Mouse (Mus musculus) heart, adult 18-20 months (tissue): ENCODE results near the gene Ackr4. TPM values are rescaled to one million over a fixed set of nuclear protein-coding genes. Genes with fewer than 3 reads are reported as not detected.

Experiments
- DNase-seq, 2 experiments: peaks; one replicate each; pipeline ENCODE4 v3.0.0; 2021 to 2022; ENCODE audit warnings: mixed read lengths in 1 of 2
- long read RNA-seq, 2 experiments: library from polyadenylated mRNA; stranded (forward); transcript quantifications; one replicate each; pipeline ENCODE4 v2.0.0; 2021
- total RNA-seq, 2 experiments: library from RNA; stranded (reverse); gene quantifications; 2 replicates each; pipeline ENCODE4 v1.2.3; 2021

The Ackr4 gene
- total RNA-seq, result 1 to 10 TPM; 1.8 to 1.9 TPM
- long read RNA-seq, experiment 1, partial matches to known transcripts, result 0 of 1 reads
- long read RNA-seq, experiment 1, other reads (novel, unspliced or antisense), result 0 of 1 reads
- long read RNA-seq, experiment 2, result 0 reads

DNA sequence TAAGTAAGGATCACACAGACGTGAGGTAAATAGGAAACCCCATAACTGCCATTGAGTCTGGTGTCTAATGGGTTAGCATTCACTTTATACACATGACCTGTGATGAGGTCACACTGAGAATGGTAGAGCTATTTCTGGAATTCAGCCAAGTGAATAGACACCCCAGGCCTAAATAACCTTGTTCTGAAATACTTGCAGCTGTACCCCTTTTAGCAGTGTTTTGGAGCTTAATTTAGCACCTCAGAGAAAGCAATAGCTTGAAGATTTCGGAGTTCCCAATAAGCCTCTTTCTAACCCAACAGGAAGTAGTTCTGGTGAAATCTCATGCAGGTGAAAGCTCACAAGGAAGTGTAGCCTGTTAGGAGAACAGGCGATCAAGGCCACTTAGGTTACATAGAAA is at the start of gene Ackr4:
Gene Ackr4 (minus strand): TSS at position 101 of the 400 bp plus-strand sequence.
- DNase-seq, result no peak

DNA sequence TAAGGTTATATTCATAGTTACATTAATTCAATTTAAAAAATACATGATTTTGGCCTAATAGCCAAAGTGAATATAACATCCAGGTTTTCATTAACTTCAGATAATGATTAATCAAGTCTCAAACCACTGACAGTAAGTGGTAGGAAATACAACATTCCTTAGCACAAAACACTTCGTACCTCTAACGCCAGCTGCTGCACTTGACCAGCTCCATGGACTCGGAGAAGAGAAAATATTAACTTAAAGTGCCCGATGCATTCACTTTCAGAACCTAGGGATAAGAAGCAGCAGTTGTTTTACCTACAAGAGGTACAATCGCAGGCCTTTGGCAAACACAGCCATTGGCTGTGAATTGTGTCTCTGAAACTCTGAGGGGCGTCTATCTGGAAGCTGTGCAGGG is 45.6 kb upstream of the Ackr4 start:
- no peak for DNase-seq

DNA sequence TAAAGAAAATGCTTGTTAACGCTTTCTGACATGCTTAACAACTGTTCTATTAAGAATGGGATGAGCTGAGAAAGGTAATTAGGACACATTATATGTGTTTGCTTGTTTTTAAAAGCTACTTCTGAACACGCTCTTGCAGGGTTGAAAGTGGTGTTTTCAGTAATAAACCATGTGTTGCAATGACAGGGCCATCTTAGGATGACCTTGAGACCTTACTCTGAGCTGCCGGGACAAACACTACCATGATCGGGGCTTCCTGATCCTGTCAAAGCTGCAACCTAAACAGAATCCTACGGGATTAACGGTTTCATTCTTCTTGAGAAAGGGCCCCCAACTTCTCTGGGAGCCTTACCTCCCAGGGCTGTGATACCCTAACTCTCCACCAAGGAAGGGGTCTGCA is 44.9 kb upstream of the Ackr4 start:
- DNase-seq, result no peak

DNA sequence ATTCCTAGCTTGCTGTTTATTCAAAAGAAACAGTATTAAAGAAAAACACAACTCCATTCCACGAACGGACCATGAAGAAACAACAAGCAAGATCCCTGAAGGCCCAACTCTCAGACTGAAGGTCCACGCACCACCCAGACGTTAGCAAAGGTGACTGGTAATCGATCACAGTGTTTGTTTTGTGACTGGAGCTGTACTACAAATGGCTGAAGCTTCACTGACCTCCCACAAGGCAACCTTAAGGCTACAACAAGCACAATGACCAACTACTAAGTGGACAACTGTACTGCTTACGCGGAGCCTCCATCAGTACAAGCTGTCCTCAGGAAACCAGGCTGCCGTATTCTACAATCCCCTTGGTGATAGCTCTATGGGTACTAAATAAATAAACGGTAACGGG is 43.3 kb upstream of the Ackr4 start:
- DNase-seq, result no peak

DNA sequence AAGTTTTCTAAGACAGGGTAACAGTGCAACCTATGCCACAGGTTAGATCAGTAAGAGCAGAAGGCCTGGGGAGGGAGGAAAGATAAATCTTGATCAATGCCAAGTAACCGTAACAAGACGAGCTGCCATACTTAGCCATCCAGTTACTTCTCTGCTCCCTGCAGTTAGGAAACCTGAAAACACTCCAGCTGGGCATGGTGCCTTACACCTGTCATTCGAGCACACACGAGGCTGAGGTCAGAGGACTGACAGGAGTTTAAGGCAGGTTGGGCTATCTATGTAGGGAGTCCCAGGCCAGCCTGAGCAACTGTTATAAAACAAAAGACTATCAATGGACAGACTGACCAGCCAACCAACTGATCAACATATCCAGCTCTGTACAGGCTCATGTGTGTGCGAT is 39.2 kb upstream of the Ackr4 start:
- DNase-seq, result no peak

DNA sequence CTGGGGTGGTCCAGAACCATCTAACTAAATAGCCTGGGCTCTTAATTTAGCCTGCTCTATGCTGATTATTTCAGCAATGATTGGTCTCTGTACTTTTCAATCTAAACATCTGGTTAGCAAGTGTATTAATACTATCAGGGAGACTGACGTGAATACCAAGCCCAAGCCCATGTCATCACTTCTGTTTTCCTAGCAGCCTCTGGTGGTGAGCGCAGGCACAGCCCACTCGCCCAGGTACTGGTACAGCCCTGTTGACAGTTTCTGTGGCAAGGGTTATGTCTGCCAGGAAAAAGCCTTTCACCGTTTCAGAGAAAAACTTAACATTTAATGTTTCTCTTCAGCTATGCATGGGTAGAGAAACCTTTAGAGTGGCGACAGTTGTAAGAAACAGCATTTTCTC is 37.5 kb upstream of the Ackr4 start:
- DNase-seq, result no peak

DNA sequence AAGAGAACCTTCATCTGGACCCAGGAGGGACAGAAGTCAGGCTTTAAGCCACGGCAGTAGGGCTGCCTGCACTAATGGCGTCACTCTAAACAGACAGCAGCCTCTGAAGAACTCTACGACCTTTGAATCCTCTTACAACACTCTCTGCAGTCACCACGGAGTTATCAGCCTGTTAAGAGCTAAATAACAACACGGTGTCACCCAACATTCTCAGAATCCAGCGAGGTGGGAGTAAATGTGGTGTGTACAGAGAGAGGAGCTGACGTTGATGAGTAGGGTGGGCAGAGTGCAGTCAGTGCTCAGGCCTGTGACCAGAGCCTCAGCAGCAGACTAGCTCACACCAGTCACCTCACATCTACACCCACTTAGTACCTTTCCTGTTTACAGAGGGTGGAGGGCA is 34.4 kb upstream of the Ackr4 start:
- DNase-seq, result no peak

DNA sequence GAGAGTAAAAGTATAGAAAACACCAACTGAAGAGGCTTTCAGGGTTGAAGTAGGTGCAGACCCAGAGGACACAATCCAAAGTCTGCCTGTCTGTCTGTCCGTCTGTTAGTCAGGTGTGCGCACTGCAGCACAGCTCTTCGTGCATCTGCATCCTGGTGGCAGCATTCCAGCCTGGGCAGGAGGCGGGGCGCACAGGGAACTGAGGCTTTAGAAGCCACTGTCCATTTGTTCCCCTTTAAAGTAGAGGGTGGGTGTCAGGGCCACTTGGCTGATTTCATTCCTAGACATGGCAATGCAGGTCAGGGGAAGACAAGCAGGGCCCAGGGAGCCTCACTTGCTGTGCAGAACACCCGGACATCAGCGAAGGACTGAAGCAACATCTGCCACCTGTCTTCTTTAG is 30.6 kb upstream of the Ackr4 start:
- DNase-seq, result no peak

DNA sequence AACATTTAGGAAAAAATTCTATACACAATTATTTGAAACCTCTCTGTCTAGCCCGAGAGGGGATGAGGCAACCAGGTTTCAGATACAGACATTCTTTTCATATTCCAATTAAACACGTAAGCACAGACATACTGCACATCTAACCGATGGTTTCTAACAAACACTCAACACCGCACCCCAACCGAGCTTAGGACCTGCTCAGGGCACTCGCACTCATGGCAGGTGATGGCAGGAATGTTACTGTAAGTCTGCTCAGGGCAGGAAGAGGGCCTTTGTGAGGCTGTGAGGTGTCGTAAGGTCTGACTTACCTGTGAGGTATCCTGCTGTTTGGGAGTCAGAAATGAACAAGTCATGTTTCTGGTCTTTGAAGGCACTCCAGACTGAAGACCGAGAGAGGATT is 29.8 kb upstream of the Ackr4 start:
- no peak for DNase-seq

DNA sequence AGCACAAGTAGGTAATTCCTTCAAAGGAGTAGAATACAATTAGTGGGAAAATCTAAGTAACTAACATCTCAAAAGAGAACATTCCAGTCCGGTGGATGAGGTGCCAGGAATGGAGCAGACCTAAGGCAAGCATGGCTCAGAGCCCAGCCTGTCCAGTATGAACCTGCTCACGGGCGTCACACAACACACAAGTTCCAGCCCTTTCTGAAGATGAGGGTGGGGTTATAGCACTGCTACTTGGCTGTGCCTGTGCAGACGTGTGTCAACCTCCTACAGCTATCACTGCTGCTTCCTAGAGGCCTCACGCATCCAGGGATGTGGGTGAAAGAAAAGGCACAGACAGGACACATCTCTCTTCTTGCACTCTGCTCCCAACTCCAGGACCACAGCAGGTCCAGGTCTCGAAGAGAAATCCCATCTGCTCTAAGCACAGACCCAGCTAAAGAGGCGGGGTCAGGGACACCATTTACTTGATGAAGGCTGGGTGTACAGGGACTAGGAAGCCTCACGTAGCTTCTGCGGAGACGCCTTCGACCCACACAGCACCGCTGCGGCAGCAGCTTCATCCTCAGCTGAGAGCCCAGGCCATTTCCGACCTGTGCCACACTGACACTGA is 28.5 kb upstream of the Ackr4 start:
- DNase-seq, result no peak

DNA sequence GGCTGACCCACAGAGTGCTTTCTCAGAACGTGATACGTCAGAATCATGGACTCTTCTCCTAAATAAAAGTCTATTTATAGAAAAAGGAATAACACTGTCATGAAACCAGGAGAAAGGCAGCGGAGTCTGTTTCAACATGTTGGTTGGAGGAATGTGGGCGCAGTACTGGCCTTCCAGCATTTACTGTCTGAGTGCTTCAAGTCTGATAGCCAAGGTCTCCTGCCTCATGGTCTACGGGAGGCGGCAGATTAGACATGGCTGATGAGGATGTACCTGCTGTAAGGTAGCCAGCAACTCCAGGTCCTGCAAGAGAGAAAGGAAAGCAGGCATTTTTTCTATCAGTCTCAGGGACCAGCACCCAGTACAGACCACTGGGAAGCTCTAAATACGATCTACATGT is 25.4 kb upstream of the Ackr4 start:
- DNase-seq, result no peak

DNA sequence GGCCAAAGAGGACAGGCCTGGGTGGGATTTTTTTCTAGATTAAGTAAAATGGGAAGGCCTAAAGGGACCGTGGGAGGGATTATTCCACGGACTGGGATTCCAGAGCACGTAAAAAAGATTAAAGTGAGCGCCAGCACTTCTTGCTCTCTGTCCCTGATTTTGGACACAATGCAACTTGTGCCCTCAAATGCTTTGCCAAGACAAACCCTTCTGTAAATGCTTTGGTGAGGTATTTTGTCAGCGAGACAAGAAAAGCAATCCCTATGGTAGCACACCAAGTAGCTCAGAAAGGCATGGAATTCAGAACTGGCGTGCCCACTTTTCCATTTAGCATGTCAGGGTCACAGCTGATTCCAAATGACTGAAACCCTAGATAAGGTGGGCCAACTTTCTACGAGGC is 22.2 kb upstream of the Ackr4 start:
- peak in 1 of 2 experiments; percentile 9 for DNase-seq

DNA sequence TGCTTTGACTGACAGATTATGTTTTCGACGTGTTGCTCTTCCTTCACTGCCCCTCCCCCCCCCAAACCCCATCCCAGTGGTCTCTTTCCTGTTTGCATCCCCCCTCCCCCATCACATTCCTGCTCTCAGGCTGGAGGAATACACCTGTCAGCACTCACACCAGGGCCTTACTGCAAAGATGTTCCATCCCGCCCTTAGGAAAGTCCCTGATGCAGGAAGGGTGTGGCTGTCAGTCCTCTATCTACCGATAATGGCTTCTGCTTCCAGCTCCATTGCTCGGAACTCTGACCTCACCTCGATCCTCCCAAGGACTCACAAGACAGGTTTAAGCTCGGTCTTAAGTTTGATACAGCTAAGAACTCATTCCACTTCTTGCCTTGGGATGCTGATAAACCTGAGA is 19.9 kb upstream of the Ackr4 start:
- DNase-seq, result no peak

DNA sequence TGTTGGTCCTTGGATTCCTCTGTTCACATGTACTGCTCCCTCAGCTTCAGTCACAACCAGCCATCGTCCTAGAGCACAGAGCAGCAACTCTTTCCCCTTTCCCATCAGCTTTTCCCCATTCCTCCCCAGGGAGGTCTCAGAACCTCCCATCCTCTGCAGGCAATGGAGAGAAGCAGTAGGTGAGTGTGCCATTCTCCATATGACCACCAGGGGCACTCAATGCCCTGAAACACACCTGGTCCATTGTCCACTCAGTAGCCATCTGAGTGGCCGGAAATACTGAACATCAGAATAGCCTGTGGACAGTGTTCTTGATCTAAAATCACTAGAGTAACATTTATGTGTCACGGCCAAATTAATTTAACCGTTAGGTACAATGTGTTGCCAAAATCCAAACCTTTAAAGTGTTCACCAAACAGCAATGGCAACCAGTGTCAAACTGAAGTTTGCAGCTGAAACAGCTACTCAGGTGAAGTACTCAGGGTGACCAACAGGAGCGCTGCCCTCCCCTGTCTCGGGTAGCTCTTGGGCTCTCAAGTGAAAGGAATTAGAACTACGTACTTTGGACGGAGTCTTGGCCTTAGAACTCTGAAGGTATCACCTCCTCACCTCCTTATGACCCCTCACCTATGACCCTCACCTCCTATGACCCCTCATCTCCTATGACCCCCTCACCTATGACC is 17.7 kb upstream of the Ackr4 start:
- no peak for DNase-seq

DNA sequence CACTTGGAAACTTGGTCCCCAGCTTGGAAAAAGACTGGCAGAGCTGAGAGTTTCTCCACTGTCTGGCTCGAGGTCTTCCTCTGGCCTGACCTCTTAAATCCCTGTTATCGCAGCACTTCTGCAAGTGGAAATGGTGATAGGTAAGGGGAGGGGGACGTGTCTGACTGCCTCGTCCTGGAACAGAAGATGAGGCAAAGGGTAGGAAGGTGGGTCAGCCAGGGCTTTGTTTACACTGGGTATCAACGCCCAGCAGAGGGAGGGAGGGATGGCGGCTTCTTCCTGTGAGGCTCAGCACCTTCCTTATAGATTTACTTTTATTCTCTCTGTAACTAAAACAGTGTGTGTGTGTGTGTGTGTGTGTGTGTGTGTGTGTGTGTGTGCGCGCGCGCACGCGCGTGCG is 16.1 kb upstream of the Ackr4 start:
- DNase-seq, result peak in 1 of 2 experiments; percentile 10

DNA sequence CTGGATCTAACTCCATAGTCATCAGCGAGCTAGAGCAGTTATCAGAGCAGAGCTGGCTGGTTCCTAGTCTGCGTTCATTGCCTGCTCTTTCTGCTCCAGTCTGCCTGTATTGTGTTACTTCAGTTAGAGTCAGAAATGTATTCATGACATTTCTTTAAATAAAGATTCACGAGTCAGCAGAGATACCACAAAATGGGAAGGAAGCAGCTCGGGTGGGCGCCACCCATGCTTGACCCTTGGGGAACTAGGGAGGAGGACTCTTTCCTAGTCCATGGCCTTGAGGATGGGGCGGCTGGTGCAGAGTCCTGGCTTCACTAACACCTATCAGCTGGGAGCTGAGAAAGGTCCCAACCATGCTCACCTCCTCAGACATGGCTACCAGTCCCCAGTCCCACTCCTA is 13.6 kb upstream of the Ackr4 start:
- peak; percentile 12 to 36 for DNase-seq

DNA sequence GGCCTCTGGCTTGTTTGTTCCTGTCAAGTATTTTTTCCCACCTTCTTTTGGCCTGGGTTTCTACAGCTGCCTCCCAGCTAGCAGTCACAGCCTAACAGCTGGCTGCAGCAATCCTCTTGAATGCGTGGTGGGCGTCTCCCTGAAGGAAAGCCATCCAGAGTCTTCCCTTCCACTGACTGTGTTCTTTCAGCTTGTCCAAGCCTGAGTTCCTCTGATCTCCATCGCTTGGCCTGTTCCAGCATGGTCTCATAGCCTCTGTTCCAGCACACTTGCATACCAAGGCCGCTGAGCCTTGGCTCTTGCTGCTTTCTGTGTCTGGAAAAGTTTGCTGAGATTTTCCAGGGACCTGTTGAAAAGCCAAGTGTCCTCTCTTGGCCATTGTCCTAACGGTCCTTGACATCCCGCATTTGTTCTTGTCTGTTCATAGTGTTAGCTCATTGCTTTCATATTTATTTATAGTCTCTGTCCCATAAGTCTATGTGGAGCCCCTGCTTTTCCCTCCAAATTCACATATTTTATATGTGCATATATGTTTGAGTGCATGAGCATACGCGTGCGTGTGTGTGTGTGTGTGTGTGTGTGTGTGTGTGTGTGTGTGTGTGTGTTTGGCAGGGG is 3.5 kb upstream of the Ackr4 start:
- DNase-seq, result peak; percentile 42 to 76

DNA sequence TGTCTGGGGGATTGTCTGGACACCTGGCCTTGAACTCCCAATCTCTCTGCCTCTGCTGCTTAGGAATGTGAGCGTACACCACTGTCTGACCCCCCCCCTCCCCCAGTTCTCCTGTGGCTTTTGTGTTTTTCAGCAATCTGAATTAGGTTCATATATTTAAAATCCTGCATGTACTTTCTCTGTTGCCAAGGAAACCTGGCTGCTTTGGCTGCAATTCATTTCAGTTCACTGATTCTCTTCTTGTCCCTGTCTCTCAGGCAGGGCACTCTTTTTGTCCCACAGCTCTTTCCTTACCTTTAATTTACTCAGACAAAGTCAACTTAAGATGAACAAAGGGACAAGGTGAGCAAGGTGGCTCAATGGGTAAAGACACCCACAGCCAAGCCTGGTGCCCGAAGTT is 1.4 kb upstream of the Ackr4 start:
- DNase-seq, result no peak

DNA sequence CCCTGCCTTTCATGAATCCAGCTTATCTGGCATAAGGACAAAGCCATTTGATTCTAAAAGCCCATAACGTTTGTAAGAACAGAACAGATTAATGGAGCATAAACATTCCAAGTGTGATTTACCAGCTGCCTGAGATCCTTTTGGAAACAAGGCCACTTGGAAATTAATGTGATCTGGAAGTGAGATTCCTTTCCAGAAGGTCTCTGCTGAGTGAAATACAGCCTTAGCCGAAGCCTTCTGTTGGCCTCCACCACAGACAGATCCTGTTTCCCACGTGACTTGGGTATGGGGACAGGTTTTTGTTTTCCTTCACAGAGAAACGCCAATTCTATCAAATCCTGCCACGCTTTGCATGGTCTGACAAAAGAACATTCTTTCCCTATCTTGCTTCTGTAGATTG is 3.1 kb downstream of the Ackr4 start:
- DNase-seq, result no peak

DNA sequence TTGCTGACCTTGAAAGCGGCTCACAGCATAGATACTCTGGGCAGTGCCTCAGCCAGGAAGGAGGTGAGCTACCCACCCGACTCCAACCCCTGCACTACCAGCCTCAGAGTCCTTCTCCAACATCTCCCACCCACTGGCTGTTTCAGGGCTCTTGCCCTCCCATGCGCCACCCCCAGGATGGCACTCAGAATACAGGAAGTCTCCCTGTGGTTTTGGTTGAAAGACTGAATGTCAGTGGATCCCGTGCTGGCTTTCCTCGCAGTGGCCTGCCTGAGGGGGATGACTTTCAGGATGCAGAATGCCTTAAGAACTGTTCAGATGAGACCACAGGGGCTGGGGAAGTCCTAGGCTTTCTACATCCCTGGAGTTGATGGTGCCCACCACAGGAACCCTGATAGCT is 3.6 kb downstream of the Ackr4 start:
- no peak for DNase-seq

DNA sequence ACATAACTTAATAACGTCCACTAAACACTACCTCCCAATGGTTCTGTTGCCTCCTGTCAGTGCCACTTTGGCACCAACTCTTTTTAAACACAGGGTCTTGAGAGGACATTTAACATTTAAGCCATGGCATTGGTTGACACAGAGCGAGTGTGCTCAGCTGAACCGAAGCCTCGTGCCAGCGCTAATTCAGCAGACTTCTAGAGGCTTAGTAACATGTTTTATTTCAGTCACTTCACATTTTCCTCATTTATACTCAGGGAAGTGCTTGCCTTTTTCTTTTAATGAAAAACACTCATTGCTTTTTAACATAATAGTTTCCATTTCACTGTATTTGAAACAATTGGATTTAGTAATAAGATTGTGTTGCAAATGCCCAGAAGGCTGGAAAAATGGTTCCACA is 17.6 kb downstream of the Ackr4 start:
- DNase-seq, result no peak

DNA sequence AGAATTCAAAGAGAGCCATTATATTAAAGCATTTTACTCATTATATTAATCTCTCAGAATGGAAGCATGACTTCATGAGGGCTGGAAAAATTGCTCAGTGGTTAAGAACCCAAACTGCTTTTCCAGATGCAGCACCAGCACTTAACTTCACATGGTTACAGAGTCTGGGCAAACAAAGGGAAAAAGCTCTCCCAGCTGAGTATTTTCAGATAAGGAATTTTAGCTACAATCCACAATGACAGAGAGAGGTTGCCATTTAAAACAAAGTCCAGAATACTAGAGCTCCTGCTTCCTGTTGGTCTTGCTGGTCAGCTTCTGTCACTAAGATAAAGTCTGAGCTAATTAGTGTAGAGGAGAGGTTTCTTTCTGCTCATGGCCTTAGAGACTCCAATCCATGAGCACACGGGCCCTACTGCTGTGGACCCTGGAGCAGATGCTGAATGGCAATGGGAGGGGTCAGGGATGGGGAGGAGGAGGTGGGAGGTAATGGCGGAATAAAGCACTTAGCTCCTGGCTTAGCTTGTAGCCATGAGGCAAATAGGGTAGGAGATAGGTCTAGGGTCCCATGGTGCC is 18.1 kb downstream of the Ackr4 start:
- peak; percentile 21 to 41 for DNase-seq

DNA sequence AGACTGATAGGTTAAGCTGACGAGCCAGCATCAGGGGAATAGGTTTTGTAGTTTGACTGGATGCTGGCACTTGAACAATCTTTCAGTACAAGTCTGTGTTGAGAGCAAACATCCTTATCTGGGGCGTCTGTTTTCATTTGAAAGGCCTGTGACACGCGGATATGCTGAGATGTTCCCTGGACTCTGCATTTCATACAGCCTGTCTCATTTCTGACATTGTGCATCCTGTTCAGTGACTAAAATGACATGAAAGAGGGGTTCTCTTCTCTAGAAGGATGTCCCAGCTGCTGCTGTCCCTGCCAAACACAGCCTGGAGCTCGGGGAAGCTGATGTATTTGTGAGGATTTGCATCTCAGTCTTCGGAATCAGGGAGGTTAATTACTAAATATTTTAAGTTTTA is 19.3 kb downstream of the Ackr4 start:
- DNase-seq, result peak; percentile 38 to 41
